Mouse (Mus musculus) megakaryocyte progenitor cell, adult 5-6 weeks (primary cell): ENCODE measurements around the gene Crisp2. TPM values are rescaled to one million over a fixed set of nuclear protein-coding genes. Genes with fewer than 3 reads are reported as not detected.
A peak's percentile ranks its signal among the peaks of the same experiment; 100 is the strongest.

Experiments
- ATAC-seq: replicated peaks from 2 replicates; pipeline ENCODE4 v1.8.0; 2016; ENCODE audit warnings: mild to moderate bottlenecking, moderate TSS enrichment, inconsistent platforms; ENCODE audit not compliant: poor library complexity
- total RNA-seq, 2 experiments: library from RNA; stranded (forward) in 1 of 2; stranded (reverse) in 1 of 2; fragments of 157-497, 149-512 nt in 1 of 2; fragments of 200-1000 nt in 1 of 2; gene quantifications; 2 replicates each; pipeline versions ENCODE4 v1.2.3 to v1.2.4; 2015 to 2017

Gene Crisp2
- 0.54 TPM in 1 of 2 replicates, not detected in the other for total RNA-seq (2015)
- 0.29 and 0.78 TPM in 2 replicates for total RNA-seq (2017)

DNA sequence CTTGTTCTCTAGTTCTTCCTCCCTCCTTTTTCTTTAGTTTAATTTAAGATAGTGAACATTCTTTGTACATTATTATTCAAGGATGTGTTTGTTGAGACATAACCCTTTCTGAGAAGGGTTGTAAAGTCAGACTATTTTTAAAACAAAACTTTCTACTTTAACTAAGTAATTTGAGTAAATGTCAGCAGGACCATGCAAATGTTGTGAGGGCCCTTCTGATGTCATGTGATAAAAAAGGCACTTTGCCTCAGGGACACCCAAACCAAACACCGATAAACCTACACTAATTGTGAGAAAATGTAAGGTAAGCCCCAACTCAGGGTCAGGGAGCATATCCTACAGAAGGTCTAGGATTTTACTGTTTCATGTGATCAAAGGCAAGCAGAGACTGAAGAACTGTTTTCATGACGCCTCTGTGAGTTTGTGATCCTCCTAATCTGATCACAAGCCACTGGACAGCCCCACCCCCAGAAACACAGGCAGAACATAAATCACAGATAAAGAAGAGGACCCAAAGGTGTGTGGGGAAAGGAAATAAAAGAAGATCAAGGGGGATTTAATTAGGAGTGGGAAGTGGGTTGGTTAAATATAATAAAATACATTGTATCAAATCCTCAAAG lies at the start of gene Crisp2:
Crisp2 (minus strand) TSS at position 51 of the 620 bp plus-strand sequence.
- peak; percentile 18 for ATAC-seq

- peak; percentile 69 for ATAC-seq
Measured at GRCm38 (mm10) chr17:40855065-40855464, 48.3 kb upstream of the Crisp2 start.

DNA sequence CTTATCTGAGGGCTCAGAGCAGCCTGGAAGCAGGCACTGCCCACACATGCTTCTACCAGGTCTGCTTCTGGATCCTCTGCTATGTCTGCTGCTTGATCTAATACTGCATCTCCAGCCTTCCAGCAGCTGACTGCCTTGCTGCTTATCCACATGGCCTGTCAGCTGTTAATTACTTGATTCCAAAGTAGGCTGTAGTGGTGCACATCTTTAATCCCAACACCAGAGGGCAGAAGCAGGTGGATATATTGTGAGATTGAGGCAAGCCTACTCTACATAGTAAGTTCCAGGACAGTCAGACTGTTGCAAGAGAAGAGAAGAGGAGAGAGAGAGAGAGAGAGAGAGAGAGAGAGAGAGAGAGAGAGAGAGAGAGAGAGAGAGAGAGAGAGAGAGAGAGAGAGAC lies 30.5 kb upstream of the Crisp2 start:
- peak; percentile 98 for ATAC-seq

DNA sequence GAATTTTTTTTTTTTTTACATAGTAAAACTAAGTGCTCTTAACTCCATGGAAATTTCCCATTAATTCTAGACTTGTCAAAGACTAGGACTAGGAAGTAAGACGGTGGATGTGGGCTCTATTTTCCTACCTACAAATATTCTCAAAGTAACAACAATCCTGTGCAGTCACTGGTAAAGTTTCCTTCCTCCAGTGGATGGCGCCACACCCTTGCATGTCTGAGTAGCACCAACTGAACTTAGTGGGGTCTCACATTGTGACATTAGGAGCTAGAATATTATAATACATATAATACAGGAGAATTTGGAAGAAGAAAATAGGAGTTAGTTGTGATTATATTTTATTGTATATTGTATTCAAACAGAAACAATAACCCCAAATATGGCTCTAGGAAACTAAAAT lies 25.1 kb upstream of the Crisp2 start:
- ATAC-seq = peak; percentile 84

DNA sequence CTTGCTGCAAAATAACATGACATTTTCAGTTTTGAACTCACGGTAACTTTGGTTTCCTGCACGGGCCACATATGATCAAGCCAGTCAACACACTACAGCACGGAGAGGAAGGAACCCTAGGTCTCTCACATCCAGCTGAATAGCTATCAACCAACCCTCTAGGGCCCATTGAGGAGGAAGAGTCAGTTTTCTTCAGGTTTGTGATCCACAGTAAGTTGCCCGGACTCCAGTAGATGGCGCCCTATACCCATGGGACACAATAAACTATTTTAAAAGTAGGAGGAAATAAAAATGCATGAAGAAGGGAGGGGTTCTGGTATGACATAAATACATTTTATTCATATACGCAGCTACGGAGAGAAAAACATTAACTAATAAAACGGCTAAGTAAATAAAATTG lies 17.7 kb upstream of the Crisp2 start:
- ATAC-seq = peak; percentile 89

DNA sequence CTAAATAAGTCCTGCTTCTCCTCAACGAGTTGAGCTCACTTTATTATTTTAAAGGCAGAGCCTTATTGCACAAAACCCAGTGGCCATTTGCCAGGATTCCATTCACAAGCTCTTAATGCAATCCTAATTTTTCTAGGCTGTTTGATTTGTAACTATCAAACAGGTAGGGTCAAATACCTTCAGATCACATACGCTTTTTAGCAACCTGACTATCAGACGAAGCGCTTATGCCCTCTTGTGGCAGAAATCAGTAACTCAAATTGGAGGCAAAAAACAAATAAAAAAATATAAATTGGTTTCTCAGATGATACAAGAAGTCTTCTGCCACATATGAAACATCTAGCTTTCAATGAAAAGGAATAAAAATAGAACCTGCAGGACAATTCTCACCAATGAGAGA lies 17.0 kb upstream of the Crisp2 start:
- ATAC-seq = peak; percentile 73

GRCm38 (mm10) chr17:40821477-40821876 lies 14.7 kb upstream of the Crisp2 start:
- peak; percentile 21; the same call in 1 of the 2 replicates for ATAC-seq

DNA sequence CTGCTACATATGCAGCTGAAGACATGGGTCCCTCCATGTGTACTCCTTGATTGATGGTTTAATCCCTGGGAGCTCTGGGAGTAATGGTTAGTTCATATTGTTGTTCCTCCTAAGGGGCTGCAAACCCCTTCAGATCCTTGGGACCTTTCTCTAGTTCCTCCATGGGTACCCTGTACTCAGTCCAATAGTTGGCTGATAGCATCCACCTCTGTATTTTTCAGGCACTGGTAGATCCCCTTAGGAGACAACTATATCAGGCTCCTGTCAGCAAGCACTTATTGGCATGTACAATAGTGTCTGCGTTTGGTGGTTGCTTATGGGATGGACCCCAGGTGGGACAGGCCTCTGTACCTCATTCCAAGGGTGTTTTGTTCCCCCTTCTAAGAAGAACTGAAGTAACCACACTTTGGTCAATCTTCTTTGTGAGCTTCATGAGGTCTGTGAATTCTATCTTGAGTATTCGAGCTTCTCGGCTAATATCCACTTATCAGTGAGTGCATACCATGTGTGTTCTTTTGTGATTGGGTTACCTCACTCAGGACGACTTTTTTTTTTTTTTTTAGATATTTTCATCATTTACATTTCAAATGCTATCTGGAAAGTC lies 10.6 kb upstream of the Crisp2 start:
- peak; percentile 57 for ATAC-seq

- no peak for ATAC-seq
Measured at GRCm38 (mm10) chr17:40812259-40812658, 5.5 kb upstream of the Crisp2 start.

DNA sequence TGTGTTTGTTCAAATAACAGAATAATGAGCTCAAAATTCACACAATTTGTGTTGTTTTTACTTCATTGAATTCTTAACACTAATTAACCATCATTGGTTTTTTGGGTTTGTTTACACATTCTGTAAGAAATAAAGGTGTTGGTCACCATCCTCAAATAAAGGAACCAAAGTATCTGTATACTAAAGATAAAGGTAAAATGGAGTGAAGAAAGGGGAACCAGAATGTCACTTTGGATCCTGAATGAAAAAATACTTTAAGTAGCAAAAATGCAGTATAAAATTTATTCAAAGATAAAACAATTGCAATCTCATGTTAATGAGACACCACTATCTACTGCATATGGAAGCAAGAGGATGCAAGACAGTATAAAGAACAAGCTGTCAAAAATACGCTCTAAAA lies 4.8 kb upstream of the Crisp2 start:
- no peak for ATAC-seq

GRCm38 (mm10) chr17:40810934-40811333 lies 4.1 kb upstream of the Crisp2 start, which contains the start of gene Rhag:
TSS of gene Rhag (plus strand) at chr17:40811126.
- ATAC-seq = peak; percentile 71

DNA sequence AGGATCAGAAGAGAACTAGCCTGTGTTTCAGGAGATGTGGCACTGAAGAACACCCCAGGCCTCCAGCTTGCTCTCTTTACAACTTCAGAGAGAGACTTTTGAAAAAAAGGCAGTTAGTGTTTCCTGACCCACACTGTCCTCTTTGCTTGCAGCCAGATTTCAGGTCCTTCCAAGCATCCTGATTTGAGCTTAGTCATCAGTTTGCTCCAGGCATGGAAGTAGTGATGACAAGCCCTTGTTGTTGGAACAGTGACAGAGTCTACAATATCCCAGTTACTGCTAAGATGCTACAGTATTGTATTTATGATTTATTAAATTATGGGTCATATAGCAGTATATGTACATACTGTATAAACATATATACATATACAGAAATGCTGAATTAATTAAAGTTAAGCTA lies 1.3 kb upstream of the Crisp2 start:
- ATAC-seq = no peak

GRCm38 (mm10) chr17:40806550-40806949 lies 253 bp downstream of the Crisp2 start:
- ATAC-seq = peak; percentile 90

DNA sequence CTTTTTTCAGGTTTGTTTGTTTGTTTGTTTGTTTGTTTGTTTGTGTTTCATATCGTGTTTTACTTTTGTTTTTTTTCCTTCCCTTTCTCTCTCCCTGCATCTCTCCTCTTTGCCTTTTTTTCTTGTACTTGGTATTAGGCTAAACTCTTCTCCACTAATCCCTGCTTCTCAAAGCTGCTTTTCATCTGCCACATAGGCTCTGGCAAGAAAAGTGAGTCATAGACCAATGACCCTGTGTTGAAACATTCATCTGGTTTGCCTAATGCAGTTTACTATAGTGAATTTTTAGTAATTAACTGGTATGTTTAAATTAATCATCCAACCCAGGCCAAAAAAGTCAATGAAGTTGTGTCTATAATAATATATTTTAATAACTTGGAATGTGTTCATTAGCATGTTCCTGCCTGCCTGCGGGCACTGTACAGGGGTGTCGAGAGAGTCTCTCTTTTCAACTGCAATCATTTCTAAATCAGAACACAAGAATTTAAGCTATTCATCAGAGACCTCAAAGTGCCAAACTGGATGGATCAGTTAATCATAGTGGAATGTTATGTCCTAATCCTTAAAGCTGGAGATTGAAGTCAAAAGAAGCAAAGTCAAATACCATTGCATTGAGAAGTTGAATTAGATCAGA lies 4.0 kb downstream of the Crisp2 start:
- no peak for ATAC-seq

GRCm38 (mm10) chr17:40793921-40794854 lies 12.6 kb downstream of the Crisp2 start:
- peak; percentile 94 for ATAC-seq

- peak; percentile 93 for ATAC-seq
Measured at GRCm38 (mm10) chr17:40789877-40790276, 16.9 kb downstream of the Crisp2 start.

GRCm38 (mm10) chr17:40767120-40767519 lies 39.7 kb downstream of the Crisp2 start:
- ATAC-seq = no peak

DNA sequence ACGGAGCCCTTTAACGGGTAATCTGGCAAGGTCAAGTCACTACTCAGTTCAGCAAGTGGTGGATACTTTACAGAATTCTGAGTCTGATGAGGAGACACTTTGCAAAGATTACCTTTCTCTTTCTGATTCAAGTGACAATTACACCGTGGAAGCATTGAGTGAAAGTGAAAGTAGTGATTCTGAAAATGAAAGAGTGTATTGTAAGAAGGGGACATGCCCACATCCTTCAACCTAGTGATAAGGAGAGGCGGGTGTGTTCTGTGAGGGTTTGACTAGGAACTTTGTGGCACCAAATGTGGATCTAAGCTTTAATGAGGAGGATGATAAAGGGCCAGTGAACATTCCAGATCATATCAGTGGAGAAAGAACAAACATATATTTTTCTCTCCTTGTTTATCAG lies 43.1 kb downstream of the Crisp2 start:
- ATAC-seq = peak; percentile 87

DNA sequence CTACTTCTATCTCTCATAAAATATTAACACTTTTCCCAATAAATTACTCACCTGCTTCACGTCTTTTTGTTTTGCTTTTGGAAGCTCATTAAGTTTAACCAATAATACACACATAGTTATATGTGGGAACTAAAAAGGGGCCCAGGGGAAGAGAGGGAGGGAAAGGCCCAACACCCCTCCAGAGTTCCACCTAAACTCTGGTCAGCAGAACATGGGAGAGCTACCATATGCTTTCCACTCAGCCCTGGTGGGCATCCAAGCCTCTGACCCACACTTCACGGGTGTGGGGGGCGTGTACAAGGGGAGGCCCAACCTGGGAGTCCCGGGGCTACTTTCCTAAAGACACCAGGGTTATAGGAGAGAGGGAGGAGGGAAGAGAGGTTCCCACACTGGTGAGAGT lies 75.1 kb downstream of the Crisp2 start:
- ATAC-seq = no peak

DNA sequence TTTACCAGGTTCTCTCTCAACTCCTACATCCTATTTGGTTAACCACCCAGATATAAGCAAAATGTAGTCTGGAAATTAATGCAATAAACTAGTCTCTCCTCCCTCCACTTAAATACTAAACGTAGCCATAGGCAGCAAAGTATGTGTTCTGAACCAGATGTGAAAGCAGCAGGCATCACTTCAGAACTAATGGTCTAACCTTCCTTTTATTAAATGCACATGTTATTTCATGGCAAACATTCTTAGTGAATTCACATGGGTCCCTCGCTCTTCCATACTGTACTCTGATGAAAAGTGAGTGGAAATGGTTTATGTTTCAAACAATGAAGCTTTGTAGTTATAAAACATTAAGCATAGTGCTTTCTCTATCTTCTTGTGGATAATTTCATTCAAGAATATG lies 75.5 kb downstream of the Crisp2 start:
- ATAC-seq = no peak

DNA sequence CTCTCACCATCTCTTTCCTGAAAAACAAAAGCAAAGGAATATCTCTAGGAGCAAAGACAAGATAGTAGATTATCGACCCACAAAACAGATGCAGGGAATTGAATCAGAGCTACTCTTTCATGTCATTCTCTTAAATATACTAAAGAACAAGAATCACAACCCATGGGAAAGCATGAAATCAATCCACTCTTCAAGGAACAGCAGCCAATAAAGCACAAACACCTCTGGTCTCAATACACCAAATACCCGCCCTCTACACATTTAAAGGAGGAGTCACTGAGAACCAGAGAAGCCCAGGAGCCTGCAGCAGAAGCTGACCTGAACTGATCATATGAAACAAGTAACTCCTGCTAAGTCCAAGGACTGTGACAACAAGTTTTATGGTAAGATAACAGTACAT lies 80.0 kb downstream of the Crisp2 start, which contains the start of gene Esp1:
Esp1 (plus strand) TSS at position 301 of the 400 bp plus-strand sequence.
- ATAC-seq = no peak
